Mouse (Mus musculus): ENCODE data around the gene Smarce1. TPM values are rescaled to one million over a fixed set of nuclear protein-coding genes. Genes with fewer than 3 reads are reported as not detected.

The Smarce1 gene
- polyA plus RNA-seq, 1 experiment from 2014 or later, result 148 TPM

GRCm38 (mm10) chr11:99243200-99243819 is 12.5 kb upstream of the Smarce1 start:
- no peak for DNase-seq (ENCODE audit: low spot score)
- 39% methylated on average over 3 of the region's 3 CpGs for WGBS
- ATAC-seq (replicated peaks; ENCODE audit: low FRiP score, low TSS enrichment, low read depth), result no peak
- no peaks in the 10 kb centered on the region for H3K9me3 ChIP-seq (ENCODE audit: control insufficient read depth, low read length)
- no peaks in the 10 kb centered on the region for H3K27me3 ChIP-seq (replicated peaks; ENCODE audit: control insufficient read depth, insufficient read depth, low read length)
- H3K4me1 ChIP-seq (replicated peaks; ENCODE audit: control insufficient read depth, insufficient read depth, low read length), result 0 out of 2 replicates have a peak, but pooled peaks cover 4% of the 10 kb centered on the region
- H3K36me3 ChIP-seq (ENCODE audit: control insufficient read depth, insufficient read depth, low read length), result no peaks in the 10 kb centered on the region
- H3K9ac ChIP-seq (ENCODE audit: low read length), result no peak overlapping the region; the same call in 1 of the 2 replicates
- peak overlapping the region; percentile 27 for H3K4me3 ChIP-seq (ENCODE audit: low read depth, low read length)
- H3K4me2 ChIP-seq (ENCODE audit: low read length), result peak overlapping the region; percentile 55
- no peak overlapping the region for H3K27ac ChIP-seq (ENCODE audit: low read depth)

- Histone ChIP-seq H3K36me3 (ENCODE audit: control insufficient read depth, insufficient read depth, low read length) (no peaks in the 10 kb centered on the region), H3K9ac (ENCODE audit: low read length) (no peak overlapping the region), H3K27ac (ENCODE audit: low read depth) (no peak overlapping the region), H3K4me3 (ENCODE audit: low read depth, low read length) (no peak overlapping the region), H3K4me2 (ENCODE audit: low read length) (no peak overlapping the region), H3K9me3 (ENCODE audit: control insufficient read depth, low read length) (no peaks in the 10 kb centered on the region), H3K4me1 (replicated peaks; ENCODE audit: control insufficient read depth, insufficient read depth, low read length) (0 out of 2 replicates have a peak, but pooled peaks cover 4% of the 10 kb centered on the region), H3K27me3 (replicated peaks; ENCODE audit: control insufficient read depth, insufficient read depth, low read length) (no peaks in the 10 kb centered on the region)
- 69% methylated on average over 5 of the region's 5 CpGs for WGBS
- no peak for ATAC-seq (replicated peaks; ENCODE audit: low FRiP score, low TSS enrichment, low read depth)
- DNase-seq (ENCODE audit: low spot score), result no peak
These were observed 11.2 kb upstream of the Smarce1 start for GRCm38 (mm10) chr11:99242056-99242455.

- 56% methylated on average over 14 of the region's 14 CpGs for WGBS
- Histone ChIP-seq H3K4me1 (replicated peaks; ENCODE audit: control insufficient read depth, insufficient read depth, low read length) (no peaks in the 10 kb centered on the region), H3K36me3 (ENCODE audit: control insufficient read depth, insufficient read depth, low read length) (no peaks in the 10 kb centered on the region), H3K27ac (ENCODE audit: low read depth) (no peak overlapping the region), H3K4me3 (ENCODE audit: low read depth, low read length) (no peak overlapping the region), H3K4me2 (ENCODE audit: low read length) (no peak overlapping the region), H3K9ac (ENCODE audit: low read length) (no peak overlapping the region), H3K9me3 (ENCODE audit: control insufficient read depth, low read length) (no peaks in the 10 kb centered on the region), H3K27me3 (replicated peaks; ENCODE audit: control insufficient read depth, insufficient read depth, low read length) (no peaks in the 10 kb centered on the region)
- DNase-seq (ENCODE audit: low spot score) (no peak), ATAC-seq (replicated peaks; ENCODE audit: low FRiP score, low TSS enrichment, low read depth) (no peak)
These were observed 7.7 kb upstream of the Smarce1 start for GRCm38 (mm10) chr11:99238468-99238867.

GRCm38 (mm10) chr11:99231049-99231816 is 416 bp upstream of the Smarce1 start:
- Histone ChIP-seq H3K27ac (ENCODE audit: low read depth) (peak overlapping the region; percentile 100), H3K36me3 (ENCODE audit: control insufficient read depth, insufficient read depth, low read length) (peaks cover 18% of the 10 kb centered on the region), H3K4me3 (ENCODE audit: low read depth, low read length) (peak overlapping the region; percentile 90), H3K4me2 (ENCODE audit: low read length) (peak overlapping the region; percentile 98), H3K4me1 (replicated peaks; ENCODE audit: control insufficient read depth, insufficient read depth, low read length) (peaks cover 22% of the 10 kb centered on the region), H3K9ac (ENCODE audit: low read length) (peak overlapping the region; percentile 98), H3K27me3 (replicated peaks; ENCODE audit: control insufficient read depth, insufficient read depth, low read length) (no peaks in the 10 kb centered on the region), H3K9me3 (ENCODE audit: control insufficient read depth, low read length) (no peaks in the 10 kb centered on the region)
- 25% methylated on average over 15 of the region's 15 CpGs for whole genome bisulfite sequencing
- ATAC-seq (replicated peaks; ENCODE audit: low FRiP score, low TSS enrichment, low read depth) (peak; percentile 40; the same call in 1 of the 2 replicates), DNase-seq (ENCODE audit: low spot score) (no peak)

- H3K4me1 ChIP-seq (replicated peaks; ENCODE audit: control insufficient read depth, insufficient read depth, low read length), result peaks cover 22% of the 10 kb centered on the region
- H3K4me3 ChIP-seq (ENCODE audit: low read depth, low read length), result peak overlapping the region; percentile 90
- under 1% methylated on average over 31 of the region's 31 CpGs for WGBS
- H3K36me3 ChIP-seq (ENCODE audit: control insufficient read depth, insufficient read depth, low read length), result peaks cover 33% of the 10 kb centered on the region
- H3K9me3 ChIP-seq (ENCODE audit: control insufficient read depth, low read length), result no peaks in the 10 kb centered on the region
- peak; percentile 1; the same call in 1 of the 2 replicates for ATAC-seq (replicated peaks; ENCODE audit: low FRiP score, low TSS enrichment, low read depth)
- peak overlapping the region; percentile 100 for H3K27ac ChIP-seq (ENCODE audit: low read depth)
- no peaks in the 10 kb centered on the region for H3K27me3 ChIP-seq (replicated peaks; ENCODE audit: control insufficient read depth, insufficient read depth, low read length)
- H3K9ac ChIP-seq (ENCODE audit: low read length), result peak overlapping the region; percentile 98
- H3K4me2 ChIP-seq (ENCODE audit: low read length), result peak overlapping the region; percentile 98
- DNase-seq (ENCODE audit: low spot score), result peak; percentile 56
These were observed 1.1 kb downstream of the Smarce1 start for GRCm38 (mm10) chr11:99229641-99230260.

- Histone ChIP-seq H3K36me3 (ENCODE audit: control insufficient read depth, insufficient read depth, low read length) (peaks cover 60% of the 10 kb centered on the region), H3K9me3 (ENCODE audit: control insufficient read depth, low read length) (no peaks in the 10 kb centered on the region), H3K4me1 (replicated peaks; ENCODE audit: control insufficient read depth, insufficient read depth, low read length) (peaks cover 17% of the 10 kb centered on the region), H3K27me3 (replicated peaks; ENCODE audit: control insufficient read depth, insufficient read depth, low read length) (no peaks in the 10 kb centered on the region), H3K4me2 (ENCODE audit: low read length) (no peak overlapping the region), H3K9ac (ENCODE audit: low read length) (no peak overlapping the region), H3K4me3 (ENCODE audit: low read depth, low read length) (no peak overlapping the region), H3K27ac (ENCODE audit: low read depth) (no peak overlapping the region)
- DNase-seq (ENCODE audit: low spot score) (no peak), ATAC-seq (replicated peaks; ENCODE audit: low FRiP score, low TSS enrichment, low read depth) (no peak)
- 83% methylated on average over 5 of the region's 5 CpGs for whole genome bisulfite sequencing
These were observed 4.5 kb downstream of the Smarce1 start for GRCm38 (mm10) chr11:99226298-99226697.

GRCm38 (mm10) chr11:99223310-99223709 is 7.5 kb downstream of the Smarce1 start:
- ATAC-seq (replicated peaks; ENCODE audit: low FRiP score, low TSS enrichment, low read depth), result no peak
- Histone ChIP-seq H3K36me3 (ENCODE audit: control insufficient read depth, insufficient read depth, low read length) (peaks cover 89% of the 10 kb centered on the region), H3K9me3 (ENCODE audit: control insufficient read depth, low read length) (no peaks in the 10 kb centered on the region)

GRCm38 (mm10) chr11:99221811-99222210 is 9.0 kb downstream of the Smarce1 start:
- Histone ChIP-seq H3K9me3 (ENCODE audit: control insufficient read depth, low read length) (no peaks in the 10 kb centered on the region), H3K27me3 (replicated peaks; ENCODE audit: control insufficient read depth, insufficient read depth, low read length) (no peaks in the 10 kb centered on the region), H3K4me3 (ENCODE audit: low read depth, low read length) (no peak overlapping the region), H3K4me1 (replicated peaks; ENCODE audit: control insufficient read depth, insufficient read depth, low read length) (no peaks in the 10 kb centered on the region), H3K4me2 (ENCODE audit: low read length) (no peak overlapping the region), H3K36me3 (ENCODE audit: control insufficient read depth, insufficient read depth, low read length) (peaks cover 90% of the 10 kb centered on the region), H3K9ac (ENCODE audit: low read length) (no peak overlapping the region), H3K27ac (ENCODE audit: low read depth) (no peak overlapping the region)
- no peak for ATAC-seq (replicated peaks; ENCODE audit: low FRiP score, low TSS enrichment, low read depth)
- DNase-seq (ENCODE audit: low spot score), result no peak
- 74% methylated on average over 2 of the region's 2 CpGs for WGBS

More at GRCm38 (mm10) chr11:99223310-99223709, 7.5 kb downstream of the Smarce1 start:
- H3K4me1 ChIP-seq (replicated peaks; ENCODE audit: control insufficient read depth, insufficient read depth, low read length), result peaks cover 7% of the 10 kb centered on the region; the same call in 1 of the 2 replicates
- no peak overlapping the region for H3K4me2 ChIP-seq (ENCODE audit: low read length)
- 81% methylated on average over 5 of the region's 5 CpGs for WGBS
- H3K27ac ChIP-seq (ENCODE audit: low read depth), result no peak overlapping the region
- H3K9ac ChIP-seq (ENCODE audit: low read length), result no peak overlapping the region
- no peaks in the 10 kb centered on the region for H3K27me3 ChIP-seq (replicated peaks; ENCODE audit: control insufficient read depth, insufficient read depth, low read length)
- no peak overlapping the region for H3K4me3 ChIP-seq (ENCODE audit: low read depth, low read length)
- DNase-seq (ENCODE audit: low spot score), result no peak

Measured in intestine, embryonic 14.5 days (tissue).